Mouse (Mus musculus): ENCODE results near the gene Cstf2. TPM values are rescaled to one million over a fixed set of nuclear protein-coding genes. Genes with fewer than 3 reads are reported as not detected.

Gene Cstf2
- polyA plus RNA-seq, 1 experiment = 49.4 TPM

GRCm38 (mm10) chrX:134085453-134085852, 26.5 kb downstream of the Cstf2 start:
- H3K27me3 ChIP-seq (ENCODE audit: control insufficient read depth, insufficient read depth, low read length) = no peaks in the 10 kb centered on the region
- no peaks in the 10 kb centered on the region for H3K4me1 ChIP-seq (ENCODE audit: control insufficient read depth, insufficient read depth, low read length)
- H3K27ac ChIP-seq (ENCODE audit: control insufficient read depth, insufficient read depth, low read depth, low read length) = no peak overlapping the region
- H3K36me3 ChIP-seq (ENCODE audit: control insufficient read depth, insufficient read depth, low read length) = no peaks in the 10 kb centered on the region
- TF ChIP-seq CTCF (IDR thresholded peaks at IDR 0.05; ENCODE audit: control insufficient read depth, insufficient read depth, insufficient replicate concordance, low read depth, low read length) (no peak), POLR2A (IDR thresholded peaks at IDR 0.05; ENCODE audit: control insufficient read depth, low read depth, low read length) (no peak)
- no peak overlapping the region for H3K4me3 ChIP-seq (ENCODE audit: control insufficient read depth, low read depth, low read length)

- Histone ChIP-seq H3K4me1 (ENCODE audit: control insufficient read depth, insufficient read depth, low read length) (no peaks in the 10 kb centered on the region), H3K27ac (ENCODE audit: control insufficient read depth, insufficient read depth, low read depth, low read length) (no peak overlapping the region)
Measured at GRCm38 (mm10) chrX:134102641-134103040, 43.7 kb downstream of the Cstf2 start.

GRCm38 (mm10) chrX:134111767-134112166, 52.8 kb downstream of the Cstf2 start:
- no peak overlapping the region for H3K27ac ChIP-seq (ENCODE audit: control insufficient read depth, insufficient read depth, low read depth, low read length)

More at GRCm38 (mm10) chrX:134102641-134103040, 43.7 kb downstream of the Cstf2 start:
- H3K4me3 ChIP-seq (ENCODE audit: control insufficient read depth, low read depth, low read length) = no peak overlapping the region
- H3K36me3 ChIP-seq (ENCODE audit: control insufficient read depth, insufficient read depth, low read length) = no peaks in the 10 kb centered on the region
- no peaks in the 10 kb centered on the region for H3K27me3 ChIP-seq (ENCODE audit: control insufficient read depth, insufficient read depth, low read length)
- TF ChIP-seq CTCF (IDR thresholded peaks at IDR 0.05; ENCODE audit: control insufficient read depth, insufficient read depth, insufficient replicate concordance, low read depth, low read length) (no peak), POLR2A (IDR thresholded peaks at IDR 0.05; ENCODE audit: control insufficient read depth, low read depth, low read length) (no peak)

GRCm38 (mm10) chrX:134116417-134116816, 57.4 kb downstream of the Cstf2 start:
- H3K36me3 ChIP-seq (ENCODE audit: control insufficient read depth, insufficient read depth, low read length) = no peaks in the 10 kb centered on the region
- H3K27me3 ChIP-seq (ENCODE audit: control insufficient read depth, insufficient read depth, low read length) = no peaks in the 10 kb centered on the region
- no peak overlapping the region for H3K27ac ChIP-seq (ENCODE audit: control insufficient read depth, insufficient read depth, low read depth, low read length)
- no peak overlapping the region for H3K4me3 ChIP-seq (ENCODE audit: control insufficient read depth, low read depth, low read length)
- no peaks in the 10 kb centered on the region for H3K4me1 ChIP-seq (ENCODE audit: control insufficient read depth, insufficient read depth, low read length)
- TF ChIP-seq POLR2A (IDR thresholded peaks at IDR 0.05; ENCODE audit: control insufficient read depth, low read depth, low read length) (no peak), CTCF (IDR thresholded peaks at IDR 0.05; ENCODE audit: control insufficient read depth, insufficient read depth, insufficient replicate concordance, low read depth, low read length) (no peak)

More at GRCm38 (mm10) chrX:134111767-134112166, 52.8 kb downstream of the Cstf2 start:
- H3K27me3 ChIP-seq (ENCODE audit: control insufficient read depth, insufficient read depth, low read length) = no peaks in the 10 kb centered on the region
- H3K4me1 ChIP-seq (ENCODE audit: control insufficient read depth, insufficient read depth, low read length) = no peaks in the 10 kb centered on the region
- H3K4me3 ChIP-seq (ENCODE audit: control insufficient read depth, low read depth, low read length) = no peak overlapping the region
- no peak for TF ChIP-seq POLR2A (IDR thresholded peaks at IDR 0.05; ENCODE audit: control insufficient read depth, low read depth, low read length)
- no peak for TF ChIP-seq CTCF (IDR thresholded peaks at IDR 0.05; ENCODE audit: control insufficient read depth, insufficient read depth, insufficient replicate concordance, low read depth, low read length)
- no peaks in the 10 kb centered on the region for H3K36me3 ChIP-seq (ENCODE audit: control insufficient read depth, insufficient read depth, low read length)

GRCm38 (mm10) chrX:134128549-134128948, 69.6 kb downstream of the Cstf2 start:
- no peak overlapping the region for H3K4me3 ChIP-seq (ENCODE audit: control insufficient read depth, low read depth, low read length)
- 0 out of 2 replicates have a peak, but pooled peaks cover 2% of the 10 kb centered on the region for H3K4me1 ChIP-seq (ENCODE audit: control insufficient read depth, insufficient read depth, low read length)
- TF ChIP-seq POLR2A (IDR thresholded peaks at IDR 0.05; ENCODE audit: control insufficient read depth, low read depth, low read length) (no peak), CTCF (IDR thresholded peaks at IDR 0.05; ENCODE audit: control insufficient read depth, insufficient read depth, insufficient replicate concordance, low read depth, low read length) (no peak)
- H3K36me3 ChIP-seq (ENCODE audit: control insufficient read depth, insufficient read depth, low read length) = no peaks in the 10 kb centered on the region
- no peak overlapping the region for H3K27ac ChIP-seq (ENCODE audit: control insufficient read depth, insufficient read depth, low read depth, low read length)
- no peaks in the 10 kb centered on the region for H3K27me3 ChIP-seq (ENCODE audit: control insufficient read depth, insufficient read depth, low read length)

- TF ChIP-seq POLR2A (IDR thresholded peaks at IDR 0.05; ENCODE audit: control insufficient read depth, low read depth, low read length) (no peak), CTCF (IDR thresholded peaks at IDR 0.05; ENCODE audit: control insufficient read depth, insufficient read depth, insufficient replicate concordance, low read depth, low read length) (no peak)
- Histone ChIP-seq H3K4me3 (ENCODE audit: control insufficient read depth, low read depth, low read length) (no peak overlapping the region), H3K4me1 (ENCODE audit: control insufficient read depth, insufficient read depth, low read length) (0 out of 2 replicates have a peak, but pooled peaks cover 2% of the 10 kb centered on the region), H3K27me3 (ENCODE audit: control insufficient read depth, insufficient read depth, low read length) (no peaks in the 10 kb centered on the region), H3K27ac (ENCODE audit: control insufficient read depth, insufficient read depth, low read depth, low read length) (no peak overlapping the region), H3K36me3 (ENCODE audit: control insufficient read depth, insufficient read depth, low read length) (no peaks in the 10 kb centered on the region)
Measured at GRCm38 (mm10) chrX:134132295-134132694, 73.3 kb downstream of the Cstf2 start.

GRCm38 (mm10) chrX:134133821-134134220, 74.8 kb downstream of the Cstf2 start:
- H3K4me3 ChIP-seq (ENCODE audit: control insufficient read depth, low read depth, low read length) = no peak overlapping the region
- H3K27me3 ChIP-seq (ENCODE audit: control insufficient read depth, insufficient read depth, low read length) = no peaks in the 10 kb centered on the region
- H3K27ac ChIP-seq (ENCODE audit: control insufficient read depth, insufficient read depth, low read depth, low read length) = no peak overlapping the region
- TF ChIP-seq CTCF (IDR thresholded peaks at IDR 0.05; ENCODE audit: control insufficient read depth, insufficient read depth, insufficient replicate concordance, low read depth, low read length) (no peak), POLR2A (IDR thresholded peaks at IDR 0.05; ENCODE audit: control insufficient read depth, low read depth, low read length) (no peak)
- no peaks in the 10 kb centered on the region for H3K36me3 ChIP-seq (ENCODE audit: control insufficient read depth, insufficient read depth, low read length)
- H3K4me1 ChIP-seq (ENCODE audit: control insufficient read depth, insufficient read depth, low read length) = 0 out of 2 replicates have a peak, but pooled peaks cover 2% of the 10 kb centered on the region

Other genes with a start within 250 kb of the Cstf2 start
- gene Tnmd, start 208.2 kb upstream of the Cstf2 start, polyA plus RNA-seq (2012; rRNA removed) = not detected in 2 replicates
- 72.3 and 125 TPM in 2 replicates for gene Tspan6, start 160.8 kb upstream of the Cstf2 start, polyA plus RNA-seq (2012; rRNA removed)
- gene Srpx2, start 150.8 kb upstream of the Cstf2 start, polyA plus RNA-seq (2012; rRNA removed) = 0.72 and 0.78 TPM in 2 replicates
- 3.5 and 5.1 TPM in 2 replicates for gene Sytl4, start 77.4 kb upstream of the Cstf2 start, polyA plus RNA-seq (2012; rRNA removed)
- gene Xkrx, start 102.9 kb downstream of the Cstf2 start, polyA plus RNA-seq (2012; rRNA removed) = 0.36 and 0.47 TPM in 2 replicates
- gene Arl13a, start 128.3 kb downstream of the Cstf2 start, polyA plus RNA-seq (2012; rRNA removed) = 10.8 and 14.0 TPM in 2 replicates
- not detected in 2 replicates for gene Nox1, start 162.8 kb downstream of the Cstf2 start, polyA plus RNA-seq (2012; rRNA removed)
- 1.7 and 2.4 TPM in 2 replicates for gene Trmt2b, start 217.8 kb downstream of the Cstf2 start, polyA plus RNA-seq (2012; rRNA removed)
- gene Tmem35a, start 236.0 kb downstream of the Cstf2 start, polyA plus RNA-seq (2012; rRNA removed) = 7.0 and 13.6 TPM in 2 replicates
- 2.3 and 3.1 TPM in 2 replicates for gene Cenpi, start 248.9 kb downstream of the Cstf2 start, polyA plus RNA-seq (2012; rRNA removed)

Data from testis, adult 2 months (tissue).